In the genomic region with DNA sequence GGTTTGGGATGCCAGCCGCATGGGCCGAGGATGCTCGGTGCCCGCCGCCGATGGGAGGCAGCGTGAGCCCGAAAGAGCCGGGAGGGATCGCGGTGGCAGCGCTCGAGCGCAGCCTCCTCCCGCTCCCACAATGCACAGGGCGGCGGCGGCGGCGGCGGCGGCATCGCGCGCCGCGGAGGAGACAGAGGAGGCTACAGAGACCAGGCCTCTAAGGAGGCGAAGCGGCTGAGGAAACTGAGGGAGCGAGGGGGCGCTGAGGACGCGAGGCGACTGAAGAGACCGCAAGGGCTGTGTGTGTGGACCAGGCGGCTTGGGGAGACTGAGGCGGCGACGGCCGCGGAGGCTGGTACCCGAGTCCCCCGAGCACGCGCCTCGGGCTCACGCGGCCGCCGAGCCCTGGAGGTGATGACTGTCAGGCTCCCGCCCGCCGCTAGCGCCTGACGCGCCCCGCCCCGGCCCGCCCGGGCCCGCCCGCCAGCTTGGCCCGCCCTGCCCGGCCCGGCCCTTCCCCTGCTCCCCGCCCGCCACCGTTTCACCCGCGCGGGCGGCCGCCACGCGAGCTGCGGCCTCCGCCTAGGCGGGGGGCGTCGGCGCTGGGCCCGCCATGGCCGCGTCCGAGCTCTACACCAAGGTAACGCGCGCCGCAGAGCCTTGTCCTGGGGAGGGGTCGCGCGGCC, we compare ENCODE assay signal across 8 mouse cellular contexts. TPM values are rescaled to one million over a fixed set of nuclear protein-coding genes. Genes with fewer than 3 reads are reported as not detected.
DNase-seq lines count a peak whose midpoint lies in the region; ATAC-seq and TF ChIP-seq lines count a peak whose summit lies in the region.

No protein-coding gene starts in this region.

- peaks cover 21% of the 10 kb centered on the region for H3K4me1 ChIP-seq in G1E (ENCODE audit: insufficient read depth, low read depth, low read length)
- H3K4me1 ChIP-seq in forebrain, embryonic 15.5 days: peaks cover 27% of the 10 kb centered on the region
- H3K4me1 ChIP-seq in lung, embryonic 14.5 days (ENCODE audit: insufficient read depth): peaks cover 3% of the 10 kb centered on the region; the same call in 1 of the 2 replicates

- H3K27me3 ChIP-seq in G1E (ENCODE audit: insufficient read depth, low read length): no peaks in the 10 kb centered on the region; the same call in 1 of the 2 replicates
- H3K27me3 ChIP-seq in forebrain, embryonic 15.5 days: no peaks in the 10 kb centered on the region
- no peaks in the 10 kb centered on the region for H3K27me3 ChIP-seq in lung, embryonic 14.5 days (ENCODE audit: insufficient read depth, low read length)

- under 1% methylated on average over 69 of the region's 92 CpGs for WGBS in forebrain, embryonic 15.5 days
- WGBS in lung, embryonic 14.5 days: under 1% methylated on average over 58 of the region's 92 CpGs

- peak; percentile 23; the same call in 1 of the 2 replicates for ATAC-seq in G1E (ENCODE audit: extremely low read depth, insufficient number of reproducible peaks, low FRiP score, poor library complexity, severe bottlenecking)
- ATAC-seq in forebrain, embryonic 15.5 days (replicated peaks): peak; percentile 96
- ATAC-seq in lung, embryonic 14.5 days (ENCODE audit: insufficient read depth): peak; percentile 99
- ATAC-seq in neutrophil, adult 5-6 weeks (ENCODE audit: extremely low read depth, insufficient number of reproducible peaks, low FRiP score, poor library complexity, severe bottlenecking): peak; percentile 65

- TF ChIP-seq CTCF in G1E (IDR thresholded peaks at IDR 0.05; ENCODE audit: low read depth, low read length): no peak
- TF ChIP-seq CTCF in layer of hippocampus, adult 2 months (conservative IDR thresholded peaks at IDR 0.05): peak; percentile 55
- peak; percentile 10; the same call in 1 of the 2 replicates for TF ChIP-seq CTCF in lung, embryonic 14.5 days (IDR thresholded peaks at IDR 0.05; ENCODE audit: low read depth)

- intact Hi-C loops in heart, postnatal 36 days (cut with DNase I): no loop called here

- peak overlapping the region; percentile 75 for H3K4me2 ChIP-seq in forebrain, embryonic 15.5 days (replicated peaks)
- H3K4me2 ChIP-seq in lung, embryonic 14.5 days: peak overlapping the region; percentile 93

- no peaks in the 10 kb centered on the region for H3K36me3 ChIP-seq in G1E (replicated peaks)
- H3K36me3 ChIP-seq in forebrain, embryonic 15.5 days: no peaks in the 10 kb centered on the region
- no peaks in the 10 kb centered on the region for H3K36me3 ChIP-seq in lung, embryonic 14.5 days (ENCODE audit: insufficient read depth)

- peak overlapping the region; percentile 88 for H3K9ac ChIP-seq in forebrain, embryonic 15.5 days (replicated peaks)
- H3K9ac ChIP-seq in lung, embryonic 14.5 days: peak overlapping the region; percentile 78

- peak; percentile 39 for DNase-seq in G1E (ENCODE audit: low spot score)
- peak; percentile 87 for DNase-seq in cerebellum, adult 11-12 months
- peak; percentile 75 to 86 for DNase-seq in heart, postnatal 36 days
- peak; percentile 67 to 70 for DNase-seq in layer of hippocampus, adult 2 months (ENCODE audit: low spot score in 2 of 2)
- peak; percentile 87 for DNase-seq in lung, embryonic 14.5 days
- peak; percentile 83 for DNase-seq in testis, postnatal 14 days (ENCODE audit: low spot score)

- H3K9me3 ChIP-seq in G1E (replicated peaks): peaks cover 8% of the 10 kb centered on the region; the same call in 1 of the 2 replicates
- no peaks in the 10 kb centered on the region for H3K9me3 ChIP-seq in forebrain, embryonic 15.5 days
- H3K9me3 ChIP-seq in lung, embryonic 14.5 days (ENCODE audit: low read depth, low read length): no peaks in the 10 kb centered on the region

- H3K4me3 ChIP-seq in G1E (ENCODE audit: low read depth, low read length): peak overlapping the region; percentile 79
- H3K4me3 ChIP-seq in forebrain, embryonic 15.5 days: peak overlapping the region; percentile 71
- peak overlapping the region; percentile 89 for H3K4me3 ChIP-seq in layer of hippocampus, adult 2 months
- peak overlapping the region; percentile 77 for H3K4me3 ChIP-seq in lung, embryonic 14.5 days (ENCODE audit: low read depth, low read length)

- H3K27ac ChIP-seq in forebrain, embryonic 15.5 days (replicated peaks): peak overlapping the region; percentile 97
- H3K27ac ChIP-seq in layer of hippocampus, adult 2 months: peak overlapping the region; percentile 99
- peak overlapping the region; percentile 82 for H3K27ac ChIP-seq in lung, embryonic 14.5 days (ENCODE audit: low read depth)

RNA-seq across cellular contexts. Expression of gene Myo5a, which starts 0.4 kb away (rescaled TPM):
- total RNA-seq in G1E (2014; fragmentation: Nextera tagmentation): 39.2 and 43.1 TPM in 2 replicates
- 42.1 and 50.8 TPM in 2 replicates for total RNA-seq in G1E (2017)
- 5.7 and 14.0 TPM in 2 replicates for polyA plus RNA-seq in G1E (2012)
- 33.5 and 33.6 TPM in 2 replicates for polyA plus RNA-seq in forebrain, embryonic 15.5 days (2015; fragmentation: Nextera tagmentation; extraction: Ambion mirVana)
- total RNA-seq in heart, postnatal 36 days (2021): 10 to 100 TPM; 10.7 to 12.2 TPM
- total RNA-seq in layer of hippocampus, adult 2 months (2021): 100 to 1,000 TPM; 201 to 210 TPM
- polyA plus RNA-seq in lung, embryonic 14.5 days (2014; fragmentation: Nextera tagmentation; extraction: Ambion mirVana): 19.0 and 20.6 TPM in 2 replicates
- 177 and 183 TPM in 2 replicates for total RNA-seq in neutrophil, adult 5-6 weeks (2017)

RNA-seq across cellular contexts. Expression of gene Arpp19, which starts 33.8 kb away (rescaled TPM):
- total RNA-seq in G1E (2014; fragmentation: Nextera tagmentation): 76.8 and 89.7 TPM in 2 replicates
- total RNA-seq in G1E (2017): 205 and 219 TPM in 2 replicates
- polyA plus RNA-seq in G1E (2012): 64.4 and 71.2 TPM in 2 replicates
- polyA plus RNA-seq in forebrain, embryonic 15.5 days (2015; fragmentation: Nextera tagmentation; extraction: Ambion mirVana): 230 and 242 TPM in 2 replicates
- 100 to 1,000 TPM; 169 to 182 TPM for total RNA-seq in heart, postnatal 36 days (2021)
- 100 to 1,000 TPM; 163 to 170 TPM for total RNA-seq in layer of hippocampus, adult 2 months (2021)
- polyA plus RNA-seq in lung, embryonic 14.5 days (2014; fragmentation: Nextera tagmentation; extraction: Ambion mirVana): 289 and 306 TPM in 2 replicates
- 110 and 123 TPM in 2 replicates for total RNA-seq in neutrophil, adult 5-6 weeks (2017)

Comparison
In these comparisons a context has a peak if more than half of its experiments do, and no peak if none do; other contexts are left out.
1. Peak in every context shown above with its lines: DNase-seq, ATAC-seq, H3K4me3 ChIP-seq and H3K27ac ChIP-seq.
2. ATAC-seq: peak in every context shown above with its lines; median percentile 99 in lung, embryonic 14.5 days; 96 in forebrain, embryonic 15.5 days; 65 in neutrophil, adult 5-6 weeks; 23 in G1E.